Mouse (Mus musculus) stomach, postnatal 0 days (tissue): Measurements from ENCODE around the gene Rsg1.

Source experiments
- CTCF ChIP-seq: IDR thresholded peaks from 2 replicates; pipeline ENCODE4 v1.5.1; 2016; ENCODE audit warnings: antibody characterized with exemption, low read depth, mild to moderate bottlenecking, moderate library complexity
- EP300 ChIP-seq: optimal IDR thresholded peaks from 2 replicates; pipeline ENCODE3; 2016; ENCODE audit warnings: antibody characterized with exemption

- TF ChIP-seq EP300 = no peak
- TF ChIP-seq CTCF = no peak
Measured at GRCm38 (mm10) chr4:141274485-141275341, 61.0 kb downstream of the Rsg1 start.
